Mouse (Mus musculus) CH12F3 (cell line): ENCODE data around the gene Gtf2h5.

Experiments
- in situ Hi-C: fragments of 300-500 bp; cut with MboI; formaldehyde crosslinking; loops from 2 replicates; pipeline ENCODE4 v1.14.3; 2020; ENCODE audit warnings: low sequenced_read_pairs

Gene Gtf2h5

GRCm38 (mm10) chr17:6079287-6080122 lies at the start of gene Gtf2h5, which contains the start of gene Serac1:
Gene Gtf2h5, plus strand, starts transcription at chr17:6079786.
Gene Serac1, minus strand, starts transcription at chr17:6079741.
- in situ Hi-C loops, result no loop called here

- in situ Hi-C loops, result no loop called here
Observed at GRCm38 (mm10) chr17:6035661-6036060, 43.9 kb upstream of the Gtf2h5 start.

- in situ Hi-C loops, result no loop called here
Observed at GRCm38 (mm10) chr17:6036458-6036857, 43.1 kb upstream of the Gtf2h5 start.

GRCm38 (mm10) chr17:6036872-6037271 lies 42.7 kb upstream of the Gtf2h5 start:
- in situ Hi-C loops, result no loop called here

GRCm38 (mm10) chr17:6037507-6037906 lies 42.1 kb upstream of the Gtf2h5 start:
- in situ Hi-C loops, result no loop called here

- in situ Hi-C loops, result no loop called here
Observed at GRCm38 (mm10) chr17:6052801-6053200, 26.8 kb upstream of the Gtf2h5 start.

GRCm38 (mm10) chr17:6054934-6055355 lies 24.6 kb upstream of the Gtf2h5 start:
- in situ Hi-C loops, result no loop called here

GRCm38 (mm10) chr17:6062793-6063192 lies 16.8 kb upstream of the Gtf2h5 start:
- in situ Hi-C loops, result no loop called here

GRCm38 (mm10) chr17:6063532-6063931 lies 16.1 kb upstream of the Gtf2h5 start:
- in situ Hi-C loops, result no loop called here

GRCm38 (mm10) chr17:6066021-6066420 lies 13.6 kb upstream of the Gtf2h5 start:
- in situ Hi-C loops, result no loop called here

- in situ Hi-C loops, result no loop called here
Observed at GRCm38 (mm10) chr17:6067613-6068012, 12.0 kb upstream of the Gtf2h5 start.

GRCm38 (mm10) chr17:6069866-6070265 lies 9.7 kb upstream of the Gtf2h5 start:
- in situ Hi-C loops, result no loop called here

GRCm38 (mm10) chr17:6073405-6073804 lies 6.2 kb upstream of the Gtf2h5 start:
- in situ Hi-C loops, result no loop called here

- in situ Hi-C loops, result no loop called here
Observed at GRCm38 (mm10) chr17:6083323-6083890, 3.8 kb downstream of the Gtf2h5 start.

- in situ Hi-C loops, result no loop called here
Observed at GRCm38 (mm10) chr17:6091604-6092003, 12.0 kb downstream of the Gtf2h5 start.

GRCm38 (mm10) chr17:6095579-6095978 lies 16.0 kb downstream of the Gtf2h5 start:
- in situ Hi-C loops, result no loop called here

- in situ Hi-C loops, result no loop called here
Observed at GRCm38 (mm10) chr17:6097884-6098283, 18.3 kb downstream of the Gtf2h5 start.

- in situ Hi-C loops, result no loop called here
Observed at GRCm38 (mm10) chr17:6102287-6102686, 22.7 kb downstream of the Gtf2h5 start.

GRCm38 (mm10) chr17:6103566-6103965 lies 24.0 kb downstream of the Gtf2h5 start:
- in situ Hi-C loops, result no loop called here

GRCm38 (mm10) chr17:6106361-6107014 lies 26.9 kb downstream of the Gtf2h5 start, which contains the start of gene Tulp4:
Gene Tulp4, plus strand, starts transcription at chr17:6106437.
- in situ Hi-C loops, result no loop called here

GRCm38 (mm10) chr17:6107015-6107601 lies 27.5 kb downstream of the Gtf2h5 start:
- in situ Hi-C loops, result no loop called here
